Mouse (Mus musculus) stomach, postnatal 0 days (tissue): Measurements from ENCODE around the gene 2310011J03Rik. TPM values are rescaled to one million over a fixed set of nuclear protein-coding genes. Genes with fewer than 3 reads are reported as not detected.

Experiments used
- ATAC-seq: fragments of 200-750 bp; cut with Nextera tagmentation; 2 replicates; pipeline ENCODE4 v1.8.0; 2017; ENCODE audit not compliant: low FRiP score, low TSS enrichment
- DNase-seq: peaks from one replicate; pipeline ENCODE4 v3.0.0-alpha.2; 2016; ENCODE audit warnings: low spot score
- H3K27ac ChIP-seq: fragments of 300-500 bp; sonication (generic); replicated peaks from 2 replicates; pipeline ENCODE4 v1.5.1; 2014; ENCODE audit warnings: mild to moderate bottlenecking, control low read depth
- H3K27me3 ChIP-seq: fragments of 300-500 bp; sonication (generic); 2 replicates; pipeline ENCODE4 v1.6.1; 2014; ENCODE audit warnings: low read length; ENCODE audit not compliant: control insufficient read depth, insufficient read depth
- H3K36me3 ChIP-seq: fragments of 300-500 bp; sonication (generic); 2 replicates; pipeline ENCODE4 v1.6.1; 2014; ENCODE audit warnings: low read length, mixed read lengths; ENCODE audit not compliant: control insufficient read depth, insufficient read depth
- H3K4me1 ChIP-seq: fragments of 300-500 bp; sonication (generic); replicated peaks from 2 replicates; pipeline ENCODE4 v1.6.1; 2014; ENCODE audit warnings: antibody characterized with exemption; ENCODE audit not compliant: control insufficient read depth, insufficient read depth
- H3K4me2 ChIP-seq: fragments of 300-500 bp; sonication (generic); replicated peaks from 2 replicates; pipeline ENCODE4 v1.6.1; 2014; ENCODE audit warnings: low read depth, mild to moderate bottlenecking, control low read depth, moderate library complexity
- H3K4me3 ChIP-seq: fragments of 300-500 bp; sonication (generic); 2 replicates; pipeline ENCODE4 v1.5.1; 2014; ENCODE audit warnings: low read depth, low read length, control low read depth
- H3K9ac ChIP-seq: fragments of 300-500 bp; sonication (generic); 2 replicates; pipeline ENCODE4 v1.6.1; 2014; ENCODE audit warnings: mild to moderate bottlenecking, low read length, control low read depth, mixed read lengths
- H3K9me3 ChIP-seq: fragments of 300-500 bp; sonication (generic); 2 replicates; pipeline ENCODE4 v1.6.1; 2016; ENCODE audit warnings: low read length; ENCODE audit not compliant: control insufficient read depth
- CTCF ChIP-seq: IDR thresholded peaks from 2 replicates; pipeline ENCODE4 v1.5.1; 2016; ENCODE audit warnings: antibody characterized with exemption, low read depth, mild to moderate bottlenecking, moderate library complexity
- EP300 ChIP-seq: optimal IDR thresholded peaks from 2 replicates; pipeline ENCODE3; 2016; ENCODE audit warnings: antibody characterized with exemption
- WGBS: fragments of 180-500 bp; shearing (Covaris S2); extraction: QIAGEN DNeasy Blood & Tissue Kit; methylation state at CpG from one replicate; pipeline ENCODE4 v1.1.7; 2014; 5-methylcytosine and 5-hydroxymethylcytosine counted together
- polyA plus RNA-seq: library from polyadenylated mRNA; unstranded; fragments of >200 nt; fragmentation: Nextera tagmentation; extraction: Ambion mirVana; gene quantifications from 2 replicates; pipeline ENCODE4 v1.2.1, GENCODE M21; 2015

The 2310011J03Rik gene
- polyA plus RNA-seq, 1 experiment from 2014 or later: 50.3 TPM

DNA sequence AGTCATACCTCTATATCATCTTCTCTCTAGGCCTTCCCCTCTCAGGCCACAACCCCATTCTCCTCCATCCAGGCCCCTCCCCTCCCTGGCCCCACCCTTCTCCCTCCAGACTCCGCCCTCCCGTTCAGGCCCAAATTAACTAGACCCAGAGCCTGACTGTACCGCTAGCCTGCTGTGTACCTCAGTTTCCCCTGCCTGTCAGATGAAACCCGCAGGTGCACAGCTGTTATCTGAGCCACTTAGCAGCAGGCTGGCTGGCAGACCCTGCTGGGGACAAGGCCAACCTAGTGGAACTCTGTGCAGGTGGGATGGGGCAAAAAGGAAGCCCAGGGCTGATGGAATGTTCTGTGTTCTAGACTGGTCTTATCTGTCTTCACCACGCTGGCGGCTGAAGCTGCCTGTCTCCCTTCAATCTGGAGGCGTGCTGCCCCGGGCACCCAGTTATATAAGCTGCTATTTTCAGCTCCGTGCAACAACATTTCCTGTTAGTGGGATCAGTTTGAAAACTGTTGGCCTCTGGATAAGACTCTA, 23.9 kb upstream of the 2310011J03Rik start:
- Histone ChIP-seq H3K9me3 (no peaks in the 10 kb centered on the region), H3K4me2 (peak overlapping the region; percentile 45; the same call in 1 of the 2 replicates), H3K4me3 (no peak overlapping the region), H3K9ac (no peak overlapping the region), H3K27ac (0 out of 2 replicates have a peak overlapping the region, but pooled peaks have one; percentile 24), H3K27me3 (peaks cover 8% of the 10 kb centered on the region), H3K4me1 (peaks cover 13% of the 10 kb centered on the region; the same call in 1 of the 2 replicates), H3K36me3 (no peaks in the 10 kb centered on the region)
- WGBS: 37% methylated on average over 9 of the region's 9 CpGs
- TF ChIP-seq EP300 (no peak), CTCF (no peak)
- ATAC-seq (no peak), DNase-seq (no peak)

DNA sequence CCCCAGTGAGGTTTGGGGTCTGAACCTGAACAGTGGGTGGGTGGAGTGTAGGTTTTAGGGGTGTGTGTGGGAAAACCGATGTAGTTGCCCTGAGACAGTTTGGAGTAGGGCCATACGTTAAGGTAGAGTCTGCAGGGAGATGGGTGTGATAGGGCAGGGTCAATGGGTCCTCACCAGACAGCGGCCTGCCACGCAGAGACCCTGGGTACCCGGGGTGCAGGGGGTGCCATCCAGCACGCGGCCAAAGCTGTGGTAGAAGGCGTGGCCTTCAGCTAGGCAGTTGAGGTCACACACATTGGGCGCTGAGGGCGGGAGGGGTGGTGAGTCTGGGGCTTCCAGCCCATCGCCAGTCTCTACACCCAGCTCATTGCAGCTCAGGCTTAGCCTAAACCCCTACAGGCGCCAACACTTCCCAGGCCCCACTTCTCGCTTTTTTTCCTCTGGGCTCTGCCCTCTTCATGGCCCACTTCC, 23.1 kb upstream of the 2310011J03Rik start:
- ATAC-seq: peak; percentile 3; the same call in 1 of the 2 replicates
- Histone ChIP-seq H3K9ac (no peak overlapping the region), H3K27me3 (peaks cover 8% of the 10 kb centered on the region), H3K36me3 (no peaks in the 10 kb centered on the region), H3K4me2 (peak overlapping the region; percentile 46), H3K4me1 (peaks cover 11% of the 10 kb centered on the region; the same call in 1 of the 2 replicates), H3K9me3 (no peaks in the 10 kb centered on the region), H3K27ac (peak overlapping the region; percentile 61), H3K4me3 (peak overlapping the region; percentile 17)
- WGBS: 35% methylated on average over 11 of the region's 13 CpGs
- no peak for DNase-seq
- TF ChIP-seq CTCF (no peak), EP300 (no peak)

DNA sequence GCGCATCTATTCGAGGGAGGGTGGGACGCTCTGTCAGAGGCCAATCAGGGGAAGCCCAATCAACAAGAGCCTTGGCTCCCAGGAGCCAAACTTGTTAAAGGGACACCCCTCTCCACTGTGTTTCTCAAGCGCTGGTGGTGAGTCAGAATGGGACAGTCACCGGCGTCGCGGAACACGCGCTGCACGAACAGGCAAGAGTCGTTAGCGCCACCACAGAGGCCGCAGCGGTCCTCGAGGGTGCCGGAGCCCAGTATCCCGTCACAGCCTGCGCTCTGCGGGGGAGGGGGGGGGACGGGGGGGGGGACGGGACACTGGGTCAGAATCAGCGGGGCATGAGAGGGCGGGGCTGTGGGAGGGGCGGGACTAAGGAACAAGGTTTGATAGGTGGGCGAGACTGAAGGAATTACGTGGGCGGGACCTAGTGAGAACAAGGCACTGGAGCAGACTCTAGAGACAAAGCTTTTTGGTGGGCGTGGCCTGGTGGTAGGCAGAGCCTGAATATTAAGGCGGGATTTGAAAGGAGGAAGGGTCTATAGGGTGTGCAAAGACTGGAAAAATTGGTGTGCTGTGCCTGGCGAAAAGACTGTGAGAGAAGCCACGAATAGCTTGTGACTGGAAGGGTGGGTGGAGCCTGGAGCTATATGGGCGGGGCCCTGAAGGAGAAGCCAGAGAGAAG, 22.6 kb upstream of the 2310011J03Rik start:
- no peak overlapping the region for H3K9ac ChIP-seq
- ATAC-seq (peak; percentile 45), DNase-seq (peak; percentile 67)
- H3K9me3 ChIP-seq: no peaks in the 10 kb centered on the region
- peak overlapping the region; percentile 46 for H3K4me2 ChIP-seq
- TF ChIP-seq EP300 (no peak), CTCF (no peak)
- H3K27me3 ChIP-seq: peaks cover 8% of the 10 kb centered on the region
- no peaks in the 10 kb centered on the region for H3K36me3 ChIP-seq
- no peak overlapping the region; the same call in 1 of the 2 replicates for H3K27ac ChIP-seq
- peaks cover 11% of the 10 kb centered on the region; the same call in 1 of the 2 replicates for H3K4me1 ChIP-seq
- WGBS: 1% methylated on average over 27 of the region's 33 CpGs
- H3K4me3 ChIP-seq: peak overlapping the region; percentile 17

DNA sequence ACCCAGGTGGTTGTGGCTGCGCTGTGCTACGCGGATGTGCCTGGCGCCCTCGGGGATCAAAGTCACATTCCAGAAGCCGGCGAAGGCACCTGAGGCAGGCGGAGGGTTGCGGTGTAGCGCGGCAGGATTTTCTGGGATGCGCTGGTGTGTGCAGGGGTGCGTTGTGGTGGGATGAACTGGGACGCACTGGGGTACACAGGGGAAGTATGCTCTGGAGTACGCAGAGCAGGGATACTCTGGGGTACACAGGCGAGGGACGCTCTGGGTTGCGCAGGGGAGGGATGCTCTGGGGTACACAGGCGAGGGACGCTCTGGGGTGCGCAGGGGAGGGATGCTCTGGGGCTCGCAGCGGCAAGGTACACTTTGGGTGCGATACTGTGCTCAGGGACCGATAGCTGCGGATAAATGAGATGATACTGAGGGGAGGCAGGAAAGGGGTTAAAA, 22.0 kb upstream of the 2310011J03Rik start:
- Histone ChIP-seq H3K4me2 (peak overlapping the region; percentile 46), H3K36me3 (no peaks in the 10 kb centered on the region), H3K27me3 (peaks cover 8% of the 10 kb centered on the region), H3K4me1 (peaks cover 11% of the 10 kb centered on the region; the same call in 1 of the 2 replicates), H3K9me3 (no peaks in the 10 kb centered on the region), H3K4me3 (peak overlapping the region; percentile 17), H3K9ac (no peak overlapping the region), H3K27ac (no peak overlapping the region)
- TF ChIP-seq CTCF (no peak), EP300 (no peak)
- DNase-seq (no peak), ATAC-seq (no peak)
- 11% methylated on average over 26 of the region's 26 CpGs for WGBS

DNA sequence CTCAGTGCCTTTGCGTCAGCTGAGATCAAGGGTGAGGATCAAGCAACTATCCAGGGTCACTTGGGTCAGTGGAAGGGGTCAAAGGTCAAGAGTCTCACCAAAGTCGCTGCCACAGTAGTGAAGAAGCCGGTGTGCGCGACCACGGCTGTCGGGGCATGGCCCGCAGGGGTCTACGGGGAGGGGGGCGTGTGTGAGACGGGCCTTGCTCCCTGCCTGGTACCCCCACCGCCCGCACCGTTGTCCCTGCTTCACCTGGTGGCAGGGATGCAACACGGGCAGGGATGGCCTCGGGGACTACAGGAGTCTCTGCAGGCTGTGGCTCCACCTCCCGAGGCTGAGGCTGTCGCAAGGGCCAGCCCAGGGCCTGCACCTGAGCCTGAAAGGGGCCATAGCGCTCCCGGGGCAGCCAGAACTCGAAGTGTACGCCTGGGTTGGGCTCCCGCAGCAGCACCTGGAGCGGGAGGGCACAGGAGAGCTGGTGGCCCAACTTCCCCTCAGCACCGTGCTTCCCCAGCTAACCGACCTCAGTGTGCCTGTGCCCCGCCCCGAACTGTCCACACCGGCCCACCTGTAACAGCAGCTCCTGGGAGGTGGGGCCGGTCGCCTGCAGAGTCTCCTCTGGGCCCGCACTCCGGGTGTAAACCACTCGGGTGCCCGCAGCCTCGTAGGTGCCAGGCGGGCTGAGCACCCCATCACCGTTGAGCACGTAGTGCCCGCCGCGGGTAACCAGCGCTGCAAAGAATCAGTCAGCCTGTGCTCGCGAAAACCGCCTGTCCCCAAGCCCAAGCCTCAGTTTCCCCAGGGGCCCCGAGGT, 21.4 kb upstream of the 2310011J03Rik start:
- TF ChIP-seq EP300 (no peak), CTCF (no peak)
- H3K9ac ChIP-seq: no peak overlapping the region
- no peak overlapping the region for H3K27ac ChIP-seq
- peaks cover 11% of the 10 kb centered on the region; the same call in 1 of the 2 replicates for H3K4me1 ChIP-seq
- H3K4me2 ChIP-seq: peak overlapping the region; percentile 46
- 13% methylated on average over 40 of the region's 47 CpGs for WGBS
- peak overlapping the region; percentile 17; the same call in 1 of the 2 replicates for H3K4me3 ChIP-seq
- peaks cover 8% of the 10 kb centered on the region for H3K27me3 ChIP-seq
- DNase-seq: no peak
- H3K36me3 ChIP-seq: no peaks in the 10 kb centered on the region
- no peak for ATAC-seq
- no peaks in the 10 kb centered on the region for H3K9me3 ChIP-seq
